In the genomic region with DNA sequence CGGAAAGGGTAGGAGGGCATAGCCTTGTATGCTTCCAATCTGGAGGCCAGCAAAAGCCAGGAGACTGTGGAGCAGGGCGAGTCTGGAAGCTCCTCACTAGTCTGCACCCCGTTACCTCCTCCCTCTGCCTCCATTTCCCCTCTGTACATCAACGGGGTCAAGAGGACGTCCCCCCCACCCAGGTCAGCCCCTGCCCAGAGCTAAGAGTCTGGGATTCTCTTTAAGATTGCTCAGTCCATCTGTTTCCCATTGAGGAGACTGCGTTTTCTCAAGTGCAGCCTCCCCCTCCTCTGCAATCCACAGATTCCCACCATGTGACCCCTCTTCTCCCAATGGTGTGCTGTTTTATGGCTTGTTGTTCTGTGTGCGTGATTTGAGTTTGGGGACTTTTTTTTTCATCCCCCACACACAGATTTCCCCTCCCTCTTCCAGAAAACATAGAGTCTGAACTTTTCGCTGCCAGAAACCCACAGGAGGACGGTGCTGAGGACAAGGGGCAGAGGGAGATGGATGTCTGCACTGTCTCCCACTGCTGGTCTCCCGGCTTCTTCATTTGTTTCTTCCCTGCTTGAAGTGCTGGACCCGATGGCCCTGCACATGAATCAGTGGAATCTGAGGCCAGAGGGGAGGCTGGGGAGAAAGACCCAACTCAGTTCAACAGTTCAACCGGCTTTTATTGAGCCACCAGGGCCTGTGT, we compare ENCODE assay signal across 16 mouse cellular contexts.
DNase-seq lines count a peak whose midpoint lies in the region; ATAC-seq lines count a peak whose summit lies in the region.
"Had no signal": no experiment of that assay in that cellular context is flagged by ENCODE, and none has a peak within 500 bp of the region (broad histone marks: within the 10 kb centered on the region; RNA-seq: fewer than 3 reads in every experiment).

No protein-coding gene starts in this region.

- peaks cover 24% of the 10 kb centered on the region for H3K4me1 ChIP-seq in forebrain, embryonic 10.5 days
- no peaks in the 10 kb centered on the region for H3K4me1 ChIP-seq in forebrain, embryonic 14.5 days (ENCODE audit: control insufficient read depth, insufficient read depth, low read length)
- H3K4me1 ChIP-seq in midbrain, embryonic 10.5 days: peaks cover 20% of the 10 kb centered on the region
- no peaks in the 10 kb centered on the region for H3K4me1 ChIP-seq in midbrain, embryonic 13.5 days (replicated peaks)
- peaks cover 52% of the 10 kb centered on the region for H3K4me1 ChIP-seq in limb, embryonic 13.5 days

- no peak for DNase-seq in forebrain, embryonic 10.5 days (ENCODE audit: extremely low spot score, low spot score)
- DNase-seq in forebrain, embryonic 14.5 days (ENCODE audit: low spot score): no peak
- no peak for DNase-seq in midbrain, embryonic 10.5 days (ENCODE audit: low spot score)
- peak; percentile 25 for DNase-seq in yolk sac, embryonic 10.5 days (ENCODE audit: low spot score)
- DNase-seq in lung, adult 18-20 months: no peak
- DNase-seq in left cerebral cortex, postnatal 4 days: no peak
- DNase-seq: cerebellum, postnatal 10 days; gastrocnemius, postnatal 25 days; kidney, adult 11 months; lung, postnatal 10 days; thymus, adult 2 months had no signal

- H3K9me3 ChIP-seq in forebrain, embryonic 10.5 days: no peaks in the 10 kb centered on the region
- no peaks in the 10 kb centered on the region for H3K9me3 ChIP-seq in forebrain, embryonic 14.5 days (replicated peaks; ENCODE audit: control insufficient read depth, low read length)
- no peaks in the 10 kb centered on the region for H3K9me3 ChIP-seq in midbrain, embryonic 10.5 days (replicated peaks)
- no peaks in the 10 kb centered on the region for H3K9me3 ChIP-seq in midbrain, embryonic 13.5 days
- no peaks in the 10 kb centered on the region for H3K9me3 ChIP-seq in limb, embryonic 13.5 days
- H3K9me3 ChIP-seq: heart, embryonic 13.5 days had no signal

- intact Hi-C loops in left cerebral cortex, postnatal 4 days (cut with DNase I): no loop called here

- H3K4me2 ChIP-seq in forebrain, embryonic 14.5 days (ENCODE audit: low read length): no peak overlapping the region
- no peak overlapping the region for H3K4me2 ChIP-seq in midbrain, embryonic 13.5 days (replicated peaks)
- peak overlapping the region; percentile 36 for H3K4me2 ChIP-seq in limb, embryonic 13.5 days (replicated peaks)
- H3K4me2 ChIP-seq: heart, embryonic 13.5 days; midbrain, embryonic 11.5 days had no signal

- H3K4me3 ChIP-seq in forebrain, embryonic 10.5 days: no peak overlapping the region
- H3K4me3 ChIP-seq in forebrain, embryonic 14.5 days (ENCODE audit: low read depth, low read length): no peak overlapping the region
- no peak overlapping the region for H3K4me3 ChIP-seq in midbrain, embryonic 10.5 days
- H3K4me3 ChIP-seq in midbrain, embryonic 13.5 days (replicated peaks): no peak overlapping the region
- no peak overlapping the region for H3K4me3 ChIP-seq in limb, embryonic 13.5 days
- H3K4me3 ChIP-seq: heart, embryonic 13.5 days had no signal

- no peaks in the 10 kb centered on the region for H3K36me3 ChIP-seq in forebrain, embryonic 10.5 days (replicated peaks)
- H3K36me3 ChIP-seq in forebrain, embryonic 14.5 days (ENCODE audit: control insufficient read depth, insufficient read depth, low read length): no peaks in the 10 kb centered on the region
- H3K36me3 ChIP-seq in midbrain, embryonic 10.5 days: no peaks in the 10 kb centered on the region
- H3K36me3 ChIP-seq in midbrain, embryonic 13.5 days: no peaks in the 10 kb centered on the region
- H3K36me3 ChIP-seq in limb, embryonic 13.5 days: no peaks in the 10 kb centered on the region
- H3K36me3 ChIP-seq: heart, embryonic 13.5 days had no signal

- no peaks in the 10 kb centered on the region for H3K27me3 ChIP-seq in forebrain, embryonic 10.5 days (ENCODE audit: poor library complexity, severe bottlenecking)
- no peaks in the 10 kb centered on the region for H3K27me3 ChIP-seq in forebrain, embryonic 14.5 days (replicated peaks; ENCODE audit: control insufficient read depth, insufficient read depth, low read length)
- 0 out of 2 replicates have a peak, but pooled peaks cover 4% of the 10 kb centered on the region for H3K27me3 ChIP-seq in midbrain, embryonic 10.5 days (ENCODE audit: low read depth, poor library complexity, severe bottlenecking)
- no peaks in the 10 kb centered on the region for H3K27me3 ChIP-seq in midbrain, embryonic 13.5 days
- peaks cover 9% of the 10 kb centered on the region for H3K27me3 ChIP-seq in limb, embryonic 13.5 days

- ATAC-seq in forebrain, embryonic 14.5 days: no peak
- ATAC-seq in midbrain, embryonic 13.5 days: no peak
- peak; percentile 87 for ATAC-seq in limb, embryonic 13.5 days (ENCODE audit: low FRiP score, low read depth)
- ATAC-seq: Patski had no signal

- 52% methylated on average over 12 of the region's 12 CpGs for WGBS in forebrain, embryonic 10.5 days
- 65% methylated on average over 12 of the region's 12 CpGs for WGBS in forebrain, embryonic 14.5 days
- 65% methylated on average over 12 of the region's 12 CpGs for WGBS in midbrain, embryonic 10.5 days
- 56% methylated on average over 12 of the region's 12 CpGs for WGBS in midbrain, embryonic 13.5 days
- WGBS in limb, embryonic 13.5 days: 14% methylated on average over 12 of the region's 12 CpGs

- H3K9ac ChIP-seq in forebrain, embryonic 14.5 days (ENCODE audit: low read length): no peak overlapping the region
- H3K9ac ChIP-seq in midbrain, embryonic 13.5 days (replicated peaks): no peak overlapping the region
- H3K9ac ChIP-seq in limb, embryonic 13.5 days: 0 out of 2 replicates have a peak overlapping the region, but pooled peaks have one; percentile 19
- H3K9ac ChIP-seq: heart, embryonic 13.5 days had no signal

- peak overlapping the region; percentile 83 for H3K27ac ChIP-seq in forebrain, embryonic 10.5 days
- no peak overlapping the region for H3K27ac ChIP-seq in forebrain, embryonic 14.5 days (ENCODE audit: low read depth, low read length)
- peak overlapping the region; percentile 63 for H3K27ac ChIP-seq in midbrain, embryonic 10.5 days (replicated peaks)
- no peak overlapping the region for H3K27ac ChIP-seq in midbrain, embryonic 13.5 days
- H3K27ac ChIP-seq in limb, embryonic 13.5 days: peak overlapping the region; percentile 70
- H3K27ac ChIP-seq: heart, embryonic 13.5 days had no signal

Comparison
In these comparisons a context has a peak if more than half of its experiments do, and no peak if none do; other contexts are left out.
1. H3K27ac ChIP-seq: peak in forebrain, embryonic 10.5 days (single experiment), midbrain, embryonic 10.5 days (single experiment) and limb, embryonic 13.5 days (single experiment); none in forebrain, embryonic 14.5 days (single experiment) and midbrain, embryonic 13.5 days (single experiment).